Mouse (Mus musculus): ENCODE measurements around the gene Vmn2r62. TPM values are rescaled to one million over a fixed set of nuclear protein-coding genes. Genes with fewer than 3 reads are reported as not detected.
"Not testable (repeated sequence)": the region's sequence is repeated elsewhere in the genome, so short reads cannot be mapped to it uniquely, and the experiment has no call there.

The Vmn2r62 gene
- not detected in 2 replicates for polyA plus RNA-seq (2016; fragmentation: Nextera tagmentation; extraction: Ambion mirVana)

- not testable (repeated sequence) for H3K27me3 ChIP-seq; H3K9me3 ChIP-seq; H3K9ac ChIP-seq; ATAC-seq (ENCODE audit: low FRiP score); H3K4me2 ChIP-seq; H3K36me3 ChIP-seq (replicated peaks); H3K4me1 ChIP-seq; H3K4me3 ChIP-seq (replicated peaks); H3K27ac ChIP-seq
- WGBS, result no CpG with 5 or more reads among the region's 1 CpGs
Observed at GRCm38 (mm10) chr7:42793425-42793824, at the start of gene Vmn2r62. Gene Vmn2r62 (minus strand): TSS chr7:42793525.

- not testable (repeated sequence) for H3K4me3 ChIP-seq (replicated peaks); H3K4me2 ChIP-seq; H3K9ac ChIP-seq; H3K36me3 ChIP-seq (replicated peaks); H3K27ac ChIP-seq; H3K27me3 ChIP-seq; H3K4me1 ChIP-seq; ATAC-seq (ENCODE audit: low FRiP score)
- H3K9me3 ChIP-seq, result peaks cover 13% of the 10 kb centered on the region
Observed at GRCm38 (mm10) chr7:42838366-42838765, 45.0 kb upstream of the Vmn2r62 start.

GRCm38 (mm10) chr7:42832221-42832620 is 38.9 kb upstream of the Vmn2r62 start:
- no peak overlapping the region for H3K4me3 ChIP-seq (replicated peaks)
- no peaks in the 10 kb centered on the region for H3K36me3 ChIP-seq (replicated peaks)
- H3K9ac ChIP-seq, result no peak overlapping the region
- 77% methylated on average over 3 of the region's 3 CpGs for WGBS
- no peak overlapping the region for H3K27ac ChIP-seq
- H3K27me3 ChIP-seq, result no peaks in the 10 kb centered on the region
- H3K9me3 ChIP-seq, result peaks cover 14% of the 10 kb centered on the region
- no peak overlapping the region for H3K4me2 ChIP-seq
- no peaks in the 10 kb centered on the region for H3K4me1 ChIP-seq
- ATAC-seq (ENCODE audit: low FRiP score), result no peak

- WGBS, result 45% methylated on average over 20 of the region's 20 CpGs
- peaks cover 14% of the 10 kb centered on the region; the same call in 1 of the 2 replicates for H3K9me3 ChIP-seq
- ATAC-seq (ENCODE audit: low FRiP score), result no peak
- no peaks in the 10 kb centered on the region for H3K36me3 ChIP-seq (replicated peaks)
- H3K27me3 ChIP-seq, result no peaks in the 10 kb centered on the region
- no peak overlapping the region for H3K4me3 ChIP-seq (replicated peaks)
- no peak overlapping the region for H3K27ac ChIP-seq
- H3K4me1 ChIP-seq, result no peaks in the 10 kb centered on the region
- H3K4me2 ChIP-seq, result no peak overlapping the region
- H3K9ac ChIP-seq, result no peak overlapping the region
Observed at GRCm38 (mm10) chr7:42749836-42750235, 43.5 kb downstream of the Vmn2r62 start.

- no peaks in the 10 kb centered on the region for H3K4me1 ChIP-seq
- no peaks in the 10 kb centered on the region for H3K36me3 ChIP-seq (replicated peaks)
- ATAC-seq (ENCODE audit: low FRiP score), result no peak
- no peaks in the 10 kb centered on the region for H3K27me3 ChIP-seq
- no peak overlapping the region for H3K9ac ChIP-seq
- no peak overlapping the region for H3K27ac ChIP-seq
- 90% methylated on average over 10 of the region's 10 CpGs for WGBS
- no peak overlapping the region for H3K4me2 ChIP-seq
- H3K4me3 ChIP-seq (replicated peaks), result no peak overlapping the region
- peaks cover 20% of the 10 kb centered on the region for H3K9me3 ChIP-seq
Observed at GRCm38 (mm10) chr7:42738536-42739210, 54.7 kb downstream of the Vmn2r62 start.

- not testable (repeated sequence) for H3K9ac ChIP-seq; H3K36me3 ChIP-seq (replicated peaks); H3K4me3 ChIP-seq (replicated peaks); ATAC-seq (ENCODE audit: low FRiP score); H3K27ac ChIP-seq; H3K4me2 ChIP-seq; H3K27me3 ChIP-seq; H3K4me1 ChIP-seq
- 0 out of 2 replicates have a peak, but pooled peaks cover 17% of the 10 kb centered on the region for H3K9me3 ChIP-seq
- WGBS, result 88% methylated on average over 4 of the region's 4 CpGs
Observed at GRCm38 (mm10) chr7:42726917-42727316, 66.4 kb downstream of the Vmn2r62 start, which contains the start of gene Gm17067. Gene Gm17067 (minus strand): TSS chr7:42727017.

Other genes with a start within 250 kb of the Vmn2r62 start
- not detected in 2 replicates for gene Gm21028, start 214.9 kb downstream of the Vmn2r62 start, polyA plus RNA-seq (2016; fragmentation: Nextera tagmentation; extraction: Ambion mirVana)
- 0.96 and 1.4 TPM in 2 replicates for gene Zfp977, start 201.0 kb downstream of the Vmn2r62 start, polyA plus RNA-seq (2016; fragmentation: Nextera tagmentation; extraction: Ambion mirVana)
- gene Zfp976, start 150.9 kb downstream of the Vmn2r62 start, polyA plus RNA-seq (2016; fragmentation: Nextera tagmentation; extraction: Ambion mirVana), result 3.0 and 3.8 TPM in 2 replicates
- 5.8 and 6.0 TPM in 2 replicates for gene Zfp975, start 100.8 kb downstream of the Vmn2r62 start, polyA plus RNA-seq (2016; fragmentation: Nextera tagmentation; extraction: Ambion mirVana)
- not detected in 2 replicates for gene Gm17067, start 66.5 kb downstream of the Vmn2r62 start, polyA plus RNA-seq (2016; fragmentation: Nextera tagmentation; extraction: Ambion mirVana)
- not detected in 2 replicates for gene Gm2381, start 73.7 kb upstream of the Vmn2r62 start, polyA plus RNA-seq (2016; fragmentation: Nextera tagmentation; extraction: Ambion mirVana)
- gene Vmn2r63, start 140.3 kb upstream of the Vmn2r62 start, polyA plus RNA-seq (2016; fragmentation: Nextera tagmentation; extraction: Ambion mirVana), result not detected in 2 replicates
- gene Gm9268, start 225.2 kb upstream of the Vmn2r62 start, polyA plus RNA-seq (2016; fragmentation: Nextera tagmentation; extraction: Ambion mirVana), result not detected in 2 replicates

Data from forebrain, embryonic 12.5 days (tissue).